Mouse (Mus musculus): ENCODE data around the gene Cmtm4. TPM values are rescaled to one million over a fixed set of nuclear protein-coding genes. Genes with fewer than 3 reads are reported as not detected.
"Not testable (repeated sequence)": the region's sequence is repeated elsewhere in the genome, so short reads cannot be mapped to it uniquely, and the experiment has no call there.

Cmtm4 gene
- total RNA-seq, 1 experiment from 2014 or later: 0.19 TPM

DNA sequence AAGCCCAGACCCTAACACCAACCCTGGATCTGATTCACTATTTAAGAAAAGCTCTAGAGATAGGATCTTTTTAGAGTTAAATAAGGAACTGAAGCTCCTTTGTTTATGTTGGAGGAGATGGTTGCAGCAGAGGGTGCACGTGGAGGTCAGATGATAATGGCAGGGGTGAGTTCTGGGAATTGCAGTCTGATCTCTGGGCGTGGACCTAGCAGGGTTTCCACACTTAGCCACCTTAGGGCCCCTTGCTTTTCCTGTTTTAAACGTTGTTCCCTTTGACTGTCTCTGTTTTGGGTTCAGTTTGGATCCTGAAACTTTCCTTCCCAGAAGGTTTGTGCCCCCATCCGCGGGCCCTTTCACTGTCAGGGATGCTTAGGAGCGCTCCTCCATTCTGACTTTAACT, 87.3 kb downstream of the Cmtm4 start:
- not testable (repeated sequence) for ATAC-seq (replicated peaks; ENCODE audit: insufficient number of reproducible peaks, low FRiP score, low TSS enrichment, poor library complexity, severe bottlenecking)

- no peak for ATAC-seq (replicated peaks; ENCODE audit: insufficient number of reproducible peaks, low FRiP score, low TSS enrichment, poor library complexity, severe bottlenecking)
These were observed 90.6 kb downstream of the Cmtm4 start for GRCm38 (mm10) chr8:104304962-104305361.

GRCm38 (mm10) chr8:104302536-104302935, 93.1 kb downstream of the Cmtm4 start:
- ATAC-seq (replicated peaks; ENCODE audit: insufficient number of reproducible peaks, low FRiP score, low TSS enrichment, poor library complexity, severe bottlenecking): not testable (repeated sequence)

DNA sequence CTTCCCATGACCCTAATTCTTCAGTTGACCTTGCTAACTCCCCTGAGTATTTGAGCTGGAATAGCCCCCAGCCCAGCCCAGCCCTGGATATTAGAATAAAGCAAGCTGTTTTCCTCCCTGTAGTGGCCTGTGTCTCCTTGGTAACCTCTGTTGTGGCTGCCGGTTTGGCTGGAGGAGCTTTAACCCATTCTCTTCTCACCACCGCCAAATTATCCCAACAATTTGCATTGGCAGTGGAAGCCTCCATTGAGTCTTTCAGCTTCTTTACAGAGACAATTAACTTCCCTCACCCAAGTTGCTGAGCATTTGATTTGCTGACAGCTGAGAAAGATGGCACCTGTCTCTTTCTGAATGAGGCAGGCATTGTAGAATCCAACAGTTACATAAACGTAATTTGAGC, 94.0 kb downstream of the Cmtm4 start:
- not testable (repeated sequence) for ATAC-seq (replicated peaks; ENCODE audit: insufficient number of reproducible peaks, low FRiP score, low TSS enrichment, poor library complexity, severe bottlenecking)

Other genes starting within 250 kb of the Cmtm4 start
- gene Bean1, start 225.4 kb downstream of the Cmtm4 start, total RNA-seq (2017): 0.19 TPM in 1 of 3 replicates, not detected in the others
- 39.0 to 49.4 TPM (median 44.6 TPM) in 3 replicates for gene Tk2, start 147.2 kb downstream of the Cmtm4 start, total RNA-seq (2017)
- gene Cklf, start 144.9 kb downstream of the Cmtm4 start, total RNA-seq (2017): 33.6 to 48.9 TPM (median 35.8 TPM) in 3 replicates
- gene Cmtm2a, start 102.6 kb downstream of the Cmtm4 start, total RNA-seq (2017): 4.7 TPM in 1 of 3 replicates, not detected in the others
- gene Gm45711, start 85.7 kb downstream of the Cmtm4 start, total RNA-seq (2017): not detected in 3 replicates
- not detected in 3 replicates for gene Cmtm1, start 85.7 kb downstream of the Cmtm4 start, total RNA-seq (2017)
- gene Gm11020, start 74.2 kb downstream of the Cmtm4 start, total RNA-seq (2017): not detected in 3 replicates
- 2.6 TPM in 1 of 3 replicates, not detected in the others for gene Cmtm2b, start 73.6 kb downstream of the Cmtm4 start, total RNA-seq (2017)
- 14.1 to 17.1 TPM (median 16.7 TPM) in 3 replicates for gene Cmtm3, start 56.4 kb downstream of the Cmtm4 start, total RNA-seq (2017)
- gene Dync1li2, start 47.2 kb upstream of the Cmtm4 start, total RNA-seq (2017): 57.3 to 86.0 TPM (median 57.8 TPM) in 3 replicates
- gene Terb1, start 114.1 kb upstream of the Cmtm4 start, total RNA-seq (2017): 0.21 TPM in 1 of 3 replicates, not detected in the others
- gene Nae1, start 138.8 kb upstream of the Cmtm4 start, total RNA-seq (2017): 103 to 118 TPM (median 115 TPM) in 3 replicates
- 1.3 to 3.6 TPM (median 3.3 TPM) in 3 replicates for gene Car7, start 138.9 kb upstream of the Cmtm4 start, total RNA-seq (2017)
- gene Pdp2, start 195.6 kb upstream of the Cmtm4 start, total RNA-seq (2017): 3.4 to 6.1 TPM (median 5.0 TPM) in 3 replicates
- gene Cdh16, start 228.6 kb upstream of the Cmtm4 start, total RNA-seq (2017): not detected in 3 replicates
- gene Rrad, start 235.5 kb upstream of the Cmtm4 start, total RNA-seq (2017): 12.6 to 19.0 TPM (median 14.8 TPM) in 3 replicates
- 20.6 to 41.4 TPM (median 36.8 TPM) in 3 replicates for gene Ciao2b, start 246.2 kb upstream of the Cmtm4 start, total RNA-seq (2017)

Measured in monocyte, adult 5-6 weeks (primary cell).